8 mouse cellular contexts compared by ENCODE assay signal in genomic region chr2:155382332-155382700, GRCm38 (mm10). TPM values are rescaled to one million over a fixed set of nuclear protein-coding genes. Genes with fewer than 3 reads are reported as not detected.
DNase-seq lines count a peak whose midpoint lies in the region; ATAC-seq lines count a peak whose summit lies in the region.

No protein-coding gene starts in this region.

- peaks cover 28% of the 10 kb centered on the region for H3K4me1 ChIP-seq in heart, embryonic 16.5 days (ENCODE audit: control insufficient read depth, insufficient read depth, low read length)
- peaks cover 12% of the 10 kb centered on the region for H3K4me1 ChIP-seq in hindbrain, embryonic 11.5 days (replicated peaks; ENCODE audit: control insufficient read depth, insufficient read depth, low read length)
- peaks cover 20% of the 10 kb centered on the region for H3K4me1 ChIP-seq in midbrain, embryonic 11.5 days (ENCODE audit: control insufficient read depth, insufficient read depth, low read length)

- no peaks in the 10 kb centered on the region for H3K9me3 ChIP-seq in heart, embryonic 16.5 days (replicated peaks; ENCODE audit: control insufficient read depth, low read length)
- H3K9me3 ChIP-seq in hindbrain, embryonic 11.5 days (ENCODE audit: control insufficient read depth, low read length) = no peaks in the 10 kb centered on the region
- H3K9me3 ChIP-seq in midbrain, embryonic 11.5 days (ENCODE audit: control insufficient read depth, low read length) = no peaks in the 10 kb centered on the region

- peak overlapping the region; percentile 76 for H3K4me2 ChIP-seq in heart, embryonic 16.5 days (ENCODE audit: low read depth, low read length)
- peak overlapping the region; percentile 60 for H3K4me2 ChIP-seq in hindbrain, embryonic 11.5 days (replicated peaks; ENCODE audit: low read depth, low read length)
- peak overlapping the region; percentile 67 for H3K4me2 ChIP-seq in midbrain, embryonic 11.5 days

- peaks cover 13% of the 10 kb centered on the region for H3K36me3 ChIP-seq in heart, embryonic 16.5 days (ENCODE audit: control insufficient read depth, insufficient read depth)
- H3K36me3 ChIP-seq in hindbrain, embryonic 11.5 days (ENCODE audit: control insufficient read depth, insufficient read depth, low read length) = no peaks in the 10 kb centered on the region
- H3K36me3 ChIP-seq in midbrain, embryonic 11.5 days (ENCODE audit: control insufficient read depth, insufficient read depth, low read length) = no peaks in the 10 kb centered on the region

- H3K27me3 ChIP-seq in heart, embryonic 16.5 days (ENCODE audit: control insufficient read depth, insufficient read depth, low read length) = no peaks in the 10 kb centered on the region
- peaks cover 2% of the 10 kb centered on the region; the same call in 1 of the 2 replicates for H3K27me3 ChIP-seq in hindbrain, embryonic 11.5 days (ENCODE audit: control insufficient read depth, insufficient read depth, low read length)
- H3K27me3 ChIP-seq in midbrain, embryonic 11.5 days (ENCODE audit: control insufficient read depth, insufficient read depth, low read length) = peaks cover 8% of the 10 kb centered on the region; the same call in 1 of the 2 replicates

- WGBS in heart, embryonic 16.5 days = 12% methylated on average over 6 of the region's 6 CpGs
- 24% methylated on average over 6 of the region's 6 CpGs for WGBS in hindbrain, embryonic 11.5 days
- WGBS in midbrain, embryonic 11.5 days = 20% methylated on average over 6 of the region's 6 CpGs

- intact Hi-C loops in gastrocnemius, postnatal 36 days (cut with DNase I) = loop anchor here (2.0 kb wide), 1 partner anchor 104 kb away; no protein-coding TSS in a partner anchor
- intact Hi-C loops in left cerebral cortex, postnatal 25 days (cut with DNase I) = loop anchor here (2.0 to 5.0 kb wide), 2 partner anchors 106 to 145 kb away; partner anchors contain the start of genes Dynlrb1 and Map1lc3a

- ATAC-seq in heart, embryonic 16.5 days (replicated peaks; ENCODE audit: extremely low read depth, insufficient read depth, low FRiP score) = 0 out of 2 replicates have a peak, but pooled peaks have one; percentile 0
- ATAC-seq in activated CD4-positive, CD25-positive, alpha-beta regulatory T cell, adult 4 months = peak; percentile 3
- ATAC-seq in hindbrain, embryonic 11.5 days (ENCODE audit: low FRiP score) = peak; percentile 22; the same call in 1 of the 2 replicates
- ATAC-seq in midbrain, embryonic 11.5 days (ENCODE audit: low FRiP score) = peak; percentile 17; the same call in 1 of the 2 replicates

- H3K27ac ChIP-seq in heart, embryonic 16.5 days (ENCODE audit: low read length) = peak overlapping the region; percentile 100
- H3K27ac ChIP-seq in hindbrain, embryonic 11.5 days (ENCODE audit: low read depth, low read length) = peak overlapping the region; percentile 97
- peak overlapping the region; percentile 94 for H3K27ac ChIP-seq in midbrain, embryonic 11.5 days (ENCODE audit: low read depth, low read length)

- peak overlapping the region; percentile 94 for H3K9ac ChIP-seq in heart, embryonic 16.5 days (ENCODE audit: low read length)
- H3K9ac ChIP-seq in hindbrain, embryonic 11.5 days (ENCODE audit: low read depth, low read length) = peak overlapping the region; percentile 95
- H3K9ac ChIP-seq in midbrain, embryonic 11.5 days (ENCODE audit: low read length) = peak overlapping the region; percentile 93

- DNase-seq in heart, adult 18-20 months = no peak
- DNase-seq in hindbrain, embryonic 11.5 days (ENCODE audit: low spot score) = no peak
- DNase-seq in midbrain, embryonic 11.5 days (ENCODE audit: low spot score, missing footprints) = no peak
- DNase-seq in gastrocnemius, postnatal 36 days = no peak
- DNase-seq in left cerebral cortex, adult 8-10 months (ENCODE audit: low spot score in 2 of 2) = no peak
- no peak for DNase-seq in left cerebral cortex, postnatal 25 days (ENCODE audit: low spot score in 2 of 2)

- H3K4me3 ChIP-seq in heart, embryonic 16.5 days (ENCODE audit: low read length) = peak overlapping the region; percentile 90
- H3K4me3 ChIP-seq in hindbrain, embryonic 11.5 days (ENCODE audit: low read depth, low read length) = peak overlapping the region; percentile 81
- H3K4me3 ChIP-seq in midbrain, embryonic 11.5 days (ENCODE audit: low read depth, low read length) = peak overlapping the region; percentile 81

RNA-seq across cellular contexts. Expression of gene Trp53inp2, which starts 1.5 kb away (rescaled TPM):
- polyA plus RNA-seq in heart, embryonic 16.5 days (2015; fragmentation: Nextera tagmentation; extraction: Ambion mirVana) = 126 and 132 TPM in 2 replicates
- total RNA-seq in heart, adult 18-20 months (2021) = 100 to 1,000 TPM; 433 to 445 TPM
- 1 to 10 TPM in 1 of 2 experiments, under 1 TPM in 1; 0.78 to 1.7 TPM for polyA plus RNA-seq in activated CD4-positive, CD25-positive, alpha-beta regulatory T cell, adult 4 months (2017; shearing (Covaris generic))
- polyA plus RNA-seq in hindbrain, embryonic 11.5 days (2014; fragmentation: Nextera tagmentation; extraction: Ambion mirVana) = 66.1 and 80.9 TPM in 2 replicates
- 63.4 and 63.9 TPM in 2 replicates for polyA plus RNA-seq in midbrain, embryonic 11.5 days (2014; fragmentation: Nextera tagmentation; extraction: Ambion mirVana)
- 100 to 1,000 TPM; 355 to 400 TPM for total RNA-seq in gastrocnemius, postnatal 36 days (2021)
- 100 to 1,000 TPM; 118 to 124 (median 121) TPM for total RNA-seq in left cerebral cortex, adult 8-10 months (2022)
- 100 to 1,000 TPM; 175 to 194 TPM for total RNA-seq in left cerebral cortex, postnatal 25 days (2021)

RNA-seq across cellular contexts. Expression of gene Pigu, which starts 25.1 kb away (rescaled TPM):
- polyA plus RNA-seq in heart, embryonic 16.5 days (2015; fragmentation: Nextera tagmentation; extraction: Ambion mirVana) = 56.5 and 59.2 TPM in 2 replicates
- total RNA-seq in heart, adult 18-20 months (2021) = 10 to 100 TPM; 24.0 to 27.0 TPM
- 10 to 100 TPM; 33.8 to 34.1 TPM for polyA plus RNA-seq in activated CD4-positive, CD25-positive, alpha-beta regulatory T cell, adult 4 months (2017; shearing (Covaris generic))
- polyA plus RNA-seq in hindbrain, embryonic 11.5 days (2014; fragmentation: Nextera tagmentation; extraction: Ambion mirVana) = 56.8 and 64.3 TPM in 2 replicates
- polyA plus RNA-seq in midbrain, embryonic 11.5 days (2014; fragmentation: Nextera tagmentation; extraction: Ambion mirVana) = 52.8 and 63.6 TPM in 2 replicates
- total RNA-seq in gastrocnemius, postnatal 36 days (2021) = 10 to 100 TPM; 23.4 to 25.4 TPM
- total RNA-seq in left cerebral cortex, adult 8-10 months (2022) = 10 to 100 TPM; 27.4 to 30.1 (median 28.9) TPM
- 10 to 100 TPM; 29.1 to 29.5 TPM for total RNA-seq in left cerebral cortex, postnatal 25 days (2021)
